Mouse (Mus musculus) kidney, postnatal 10 days (tissue): Measurements from ENCODE around the gene Slk.
"Not testable (repeated sequence)": the region's sequence is repeated elsewhere in the genome, so short reads cannot be mapped to it uniquely, and the experiment has no call there.

Experiments used
- DNase-seq: peaks from one replicate; pipeline ENCODE4 v3.0.0; 2021; ENCODE audit warnings: mixed read lengths

Slk gene

DNA sequence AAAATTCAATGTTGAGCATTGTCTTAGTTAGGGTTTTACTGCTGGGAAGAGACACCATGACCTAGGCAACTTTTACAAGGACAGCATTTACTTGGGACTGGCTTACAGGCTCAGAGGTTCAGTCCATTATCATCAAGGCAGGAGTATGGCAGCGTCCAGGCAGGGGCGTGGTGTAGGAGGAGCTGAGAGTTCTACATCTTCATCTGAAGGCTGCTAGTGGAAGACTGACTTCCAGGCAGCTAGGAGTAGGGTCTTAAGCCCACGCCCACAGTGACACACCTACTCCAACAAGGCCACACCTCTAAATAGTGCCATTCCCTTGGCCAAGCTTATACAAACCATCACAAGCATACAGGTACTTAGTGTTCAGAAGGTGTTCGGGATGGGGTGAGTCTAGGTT, 7.5 kb upstream of the Slk start:
- not testable (repeated sequence) for DNase-seq

- DNase-seq, result no peak
These were observed 5.8 kb upstream of the Slk start for GRCm38 (mm10) chr19:47573718-47574117.

DNA sequence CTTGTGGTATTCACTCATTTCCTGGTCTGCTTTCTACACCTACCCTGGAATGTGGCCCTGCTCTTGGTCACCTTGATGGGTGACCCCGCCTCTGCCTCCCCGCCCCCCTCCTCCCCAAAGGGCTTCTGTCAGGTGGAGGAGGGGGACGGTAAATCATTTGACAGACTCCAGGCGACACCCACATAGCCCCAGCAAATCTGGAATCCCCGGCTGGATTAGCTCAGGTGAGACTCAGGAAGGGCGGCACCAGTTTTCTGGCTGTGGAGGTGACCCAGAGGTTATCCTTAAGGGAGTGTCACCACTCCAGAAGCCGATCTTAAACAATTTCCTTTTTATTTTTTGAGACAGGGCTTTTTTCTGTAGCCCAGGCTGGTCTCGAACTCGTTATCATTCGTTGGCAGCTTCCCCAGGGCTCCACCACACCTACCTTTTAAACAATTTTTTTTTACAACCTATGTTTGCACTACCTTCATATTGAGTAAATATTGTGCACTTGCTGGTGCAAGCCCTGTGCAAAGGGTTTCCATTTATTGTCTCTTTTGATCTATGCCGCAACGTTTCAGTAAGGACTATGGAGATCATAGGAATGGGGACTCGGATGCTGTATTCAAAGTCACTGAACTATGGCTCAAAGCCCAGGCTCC, 775 bp upstream of the Slk start:
- DNase-seq, result peak; percentile 57

DNA sequence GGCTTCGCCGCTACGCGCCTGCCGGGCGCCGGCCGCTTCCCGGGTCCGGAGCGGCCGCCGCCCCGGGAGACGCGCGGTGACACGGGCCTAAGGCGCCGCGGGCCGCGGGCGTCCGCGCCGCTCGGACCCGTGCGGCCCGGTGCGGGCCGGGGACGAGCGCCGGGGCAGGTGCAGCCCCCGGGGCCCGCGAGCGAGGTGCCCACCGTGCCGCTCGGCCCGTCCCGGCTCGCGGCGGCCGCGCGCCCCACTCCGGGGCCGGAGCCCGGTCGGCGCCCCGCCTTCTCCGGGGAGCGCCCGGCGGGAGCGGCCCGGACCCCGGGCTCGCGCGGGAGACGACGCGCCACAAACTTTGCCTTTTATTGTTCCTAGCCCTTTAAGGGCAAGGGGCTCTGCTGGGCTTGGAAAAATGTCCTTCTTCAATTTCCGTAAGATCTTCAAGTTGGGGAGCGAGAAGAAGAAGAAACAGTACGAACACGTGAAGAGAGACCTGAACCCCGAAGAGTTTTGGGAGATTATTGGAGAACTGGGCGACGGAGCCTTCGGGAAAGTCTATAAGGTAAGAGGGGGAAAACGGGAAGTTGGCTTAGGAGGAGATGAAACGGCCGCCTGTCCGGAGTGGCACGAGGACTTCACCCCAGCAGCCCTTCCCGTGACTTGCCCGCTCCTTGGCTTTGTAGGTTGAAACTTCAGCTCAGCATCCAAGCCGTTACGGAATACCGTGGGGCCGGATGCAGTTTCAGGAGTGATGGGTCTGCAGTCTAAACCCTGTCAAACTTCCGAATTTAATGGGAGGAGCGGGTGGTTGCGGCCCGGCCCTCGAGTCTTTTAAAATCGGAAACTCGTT, 532 bp downstream of the Slk start:
- DNase-seq, result peak; percentile 63

DNA sequence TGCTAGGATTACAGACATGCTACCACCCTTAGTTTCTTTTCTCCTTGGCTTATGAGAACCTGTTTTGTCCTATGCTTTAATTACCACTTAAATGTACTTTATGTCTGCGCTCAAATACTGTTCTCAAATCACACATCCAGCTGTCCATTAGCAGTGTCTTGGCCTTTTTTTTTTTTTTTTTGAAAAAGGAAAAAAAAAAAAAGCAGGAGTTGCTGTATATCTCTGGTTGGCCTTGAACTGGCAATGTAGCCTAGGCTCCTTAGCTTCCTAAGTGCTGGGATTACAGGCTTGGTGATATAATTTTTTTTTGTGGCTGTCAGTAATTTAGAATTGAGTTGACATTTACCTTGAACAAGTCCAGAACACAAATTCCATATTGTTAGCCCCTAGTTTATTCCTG, 6.3 kb downstream of the Slk start:
- DNase-seq, result no peak

DNA sequence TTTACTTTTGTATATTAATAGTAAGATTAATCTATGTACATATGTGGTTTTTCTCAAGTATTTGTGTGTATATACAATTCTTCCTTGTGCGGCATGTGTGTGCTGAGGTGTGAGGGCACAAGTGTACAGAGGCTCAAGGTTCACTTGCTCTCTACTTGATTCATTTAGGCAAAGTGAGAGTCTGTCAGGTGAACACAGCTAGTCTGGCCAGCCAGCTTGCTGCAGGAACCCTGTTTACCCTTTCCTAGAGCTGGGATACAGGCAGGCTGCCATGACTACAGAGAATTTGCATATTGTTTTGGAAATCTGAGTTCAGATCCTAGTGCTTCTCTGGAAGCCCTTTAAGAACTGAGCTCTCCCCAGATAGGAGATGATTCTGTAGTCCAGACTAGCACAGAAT, 7.5 kb downstream of the Slk start:
- DNase-seq, result no peak

GRCm38 (mm10) chr19:47608513-47608912, 29.0 kb downstream of the Slk start:
- DNase-seq, result no peak

GRCm38 (mm10) chr19:47613442-47613841, 34.0 kb downstream of the Slk start:
- DNase-seq, result no peak

GRCm38 (mm10) chr19:47621478-47621877, 42.0 kb downstream of the Slk start:
- no peak for DNase-seq

DNA sequence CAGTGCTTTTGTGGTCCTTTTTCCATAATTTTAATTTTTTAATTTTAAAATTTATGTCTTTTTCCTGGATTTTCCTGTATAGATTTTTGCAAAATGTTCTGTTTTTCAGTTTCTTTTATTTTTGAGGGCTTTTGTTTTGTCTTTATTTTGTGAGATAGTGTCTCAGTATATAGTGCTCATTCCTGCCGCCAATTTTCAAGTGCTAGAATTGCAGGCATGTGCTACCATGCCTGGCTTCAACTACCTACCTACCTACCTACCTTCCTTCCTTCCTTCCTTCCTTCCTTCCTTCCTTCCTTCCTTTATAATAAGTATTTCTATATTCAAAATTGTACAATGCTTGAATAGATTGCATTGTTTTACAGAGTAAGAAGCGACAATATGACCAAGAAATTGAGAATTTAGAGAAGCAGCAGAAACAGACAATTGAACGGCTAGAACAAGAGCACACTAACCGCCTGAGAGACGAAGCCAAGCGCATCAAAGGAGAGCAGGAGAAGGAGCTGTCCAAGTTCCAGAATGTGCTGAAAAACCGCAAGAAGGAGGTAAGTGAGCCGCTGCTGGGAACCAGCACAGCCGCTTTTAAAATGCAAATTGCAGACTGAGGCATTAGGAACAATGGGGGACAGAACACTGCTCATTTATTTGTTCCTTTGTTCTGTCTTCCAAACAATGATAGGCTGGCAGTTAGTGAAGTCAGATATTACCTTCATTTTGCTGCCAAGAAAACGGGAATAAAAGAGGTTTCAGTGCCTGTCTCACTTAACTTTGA, 45.6 kb downstream of the Slk start:
- no peak for DNase-seq

GRCm38 (mm10) chr19:47627450-47627849, 48.0 kb downstream of the Slk start:
- no peak for DNase-seq

DNA sequence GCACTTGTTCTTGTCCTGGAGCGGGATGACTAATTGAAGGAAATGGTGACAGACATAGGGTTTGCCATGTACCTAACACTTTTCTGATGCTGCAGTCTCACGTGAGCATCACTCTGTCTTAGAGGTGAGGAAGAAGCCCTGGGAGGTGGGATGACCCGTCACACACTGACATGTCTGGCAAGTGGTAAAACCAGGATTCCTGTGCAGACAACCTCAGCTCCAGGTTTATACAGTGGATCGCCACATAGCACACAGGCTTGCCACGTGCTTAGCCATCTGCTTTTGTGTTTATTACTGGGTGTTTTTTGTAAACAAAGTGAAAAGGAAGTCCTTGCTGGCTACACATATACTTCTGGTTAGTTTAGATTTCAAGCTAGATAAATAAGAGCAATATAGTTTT, 49.6 kb downstream of the Slk start:
- no peak for DNase-seq

- DNase-seq, result no peak
These were observed 50.9 kb downstream of the Slk start for GRCm38 (mm10) chr19:47630381-47630780.

GRCm38 (mm10) chr19:47631799-47632198, 52.3 kb downstream of the Slk start:
- DNase-seq, result no peak

GRCm38 (mm10) chr19:47635380-47635779, 55.9 kb downstream of the Slk start:
- DNase-seq, result no peak

GRCm38 (mm10) chr19:47643910-47644309, 64.4 kb downstream of the Slk start:
- DNase-seq, result no peak

GRCm38 (mm10) chr19:47645583-47645982, 66.1 kb downstream of the Slk start:
- no peak for DNase-seq

DNA sequence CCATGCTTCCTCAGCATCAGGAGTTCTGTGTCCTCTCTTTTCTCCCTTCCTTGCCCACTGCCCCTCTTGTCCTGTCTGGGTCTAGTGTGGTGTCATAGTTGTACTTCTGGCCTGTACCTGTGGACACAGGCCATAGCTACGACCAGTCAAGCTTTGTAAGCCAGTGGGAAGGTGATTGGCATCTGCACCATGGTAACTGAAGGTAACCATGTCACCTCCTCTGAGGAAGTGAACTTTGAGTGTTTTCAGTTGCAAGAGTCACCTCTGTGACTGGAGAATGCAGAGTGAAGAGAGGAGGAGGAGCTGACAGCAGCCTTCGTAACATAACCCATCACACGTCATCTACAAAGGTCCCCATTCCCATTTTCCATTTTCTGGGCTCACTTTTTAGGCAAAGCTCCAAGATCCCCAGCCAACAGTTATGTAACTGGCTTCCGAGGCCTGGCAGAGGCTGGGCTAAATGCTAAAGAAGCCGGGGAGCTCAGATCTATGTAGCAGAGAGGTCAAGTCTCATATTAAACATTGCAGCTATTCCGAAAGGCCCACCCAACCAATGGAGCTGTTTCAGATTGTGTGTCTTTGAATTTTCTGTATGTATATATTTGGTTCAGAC, 67.1 kb downstream of the Slk start:
- DNase-seq, result no peak

DNA sequence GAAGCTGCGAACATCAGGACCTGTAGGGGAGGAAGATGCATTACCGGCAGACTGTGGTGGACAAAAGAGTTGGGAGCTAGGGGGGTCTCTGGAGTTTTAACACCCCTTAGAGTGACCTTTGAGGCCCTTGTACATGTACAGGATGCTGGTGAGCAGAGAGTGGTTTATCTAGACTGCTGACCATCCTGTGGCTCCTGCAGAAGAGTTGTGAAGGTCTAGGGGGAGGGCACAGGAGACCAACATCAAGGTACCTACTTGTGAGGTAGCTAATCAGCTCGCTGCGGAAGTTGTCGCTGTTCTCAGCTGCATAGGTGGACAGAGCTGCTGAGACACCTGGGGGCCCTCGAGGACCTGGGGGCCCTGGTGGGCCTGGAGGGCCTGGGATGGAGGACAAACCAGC, 69.6 kb downstream of the Slk start:
- no peak for DNase-seq

- no peak for DNase-seq
These were observed 71.1 kb downstream of the Slk start for GRCm38 (mm10) chr19:47650366-47651159.

GRCm38 (mm10) chr19:47651160-47651480, 71.6 kb downstream of the Slk start:
- DNase-seq, result no peak

DNA sequence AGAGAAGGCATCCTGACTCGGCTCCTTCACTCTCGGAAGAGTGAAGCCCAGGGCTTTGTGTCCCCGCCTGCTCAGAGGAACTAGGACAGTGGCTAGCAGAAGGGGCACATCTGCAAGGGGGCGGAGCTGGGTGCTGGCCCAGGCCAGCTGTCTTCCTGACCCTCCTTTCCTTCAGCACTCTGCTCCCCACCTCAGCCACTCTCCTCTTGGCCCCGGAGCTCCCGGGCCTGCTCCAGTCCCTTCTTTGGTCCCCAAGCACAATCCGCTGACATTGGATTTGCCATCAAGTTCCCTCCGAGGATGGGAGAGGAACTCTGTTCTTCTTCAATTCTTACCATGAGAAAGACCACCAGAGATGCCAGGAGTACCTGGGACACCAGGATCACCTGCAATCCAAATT, 72.8 kb downstream of the Slk start:
- DNase-seq, result no peak

- DNase-seq, result no peak
These were observed 73.7 kb downstream of the Slk start for GRCm38 (mm10) chr19:47653173-47653572.
